Mouse (Mus musculus): ENCODE measurements around the gene C1s1. TPM values are rescaled to one million over a fixed set of nuclear protein-coding genes. Genes with fewer than 3 reads are reported as not detected.
"Not testable (repeated sequence)": the region's sequence is repeated elsewhere in the genome, so short reads cannot be mapped to it uniquely, and the experiment has no call there.

The C1s1 gene
- polyA plus RNA-seq, 1 experiment from 2014 or later = 11.9 TPM

DNA sequence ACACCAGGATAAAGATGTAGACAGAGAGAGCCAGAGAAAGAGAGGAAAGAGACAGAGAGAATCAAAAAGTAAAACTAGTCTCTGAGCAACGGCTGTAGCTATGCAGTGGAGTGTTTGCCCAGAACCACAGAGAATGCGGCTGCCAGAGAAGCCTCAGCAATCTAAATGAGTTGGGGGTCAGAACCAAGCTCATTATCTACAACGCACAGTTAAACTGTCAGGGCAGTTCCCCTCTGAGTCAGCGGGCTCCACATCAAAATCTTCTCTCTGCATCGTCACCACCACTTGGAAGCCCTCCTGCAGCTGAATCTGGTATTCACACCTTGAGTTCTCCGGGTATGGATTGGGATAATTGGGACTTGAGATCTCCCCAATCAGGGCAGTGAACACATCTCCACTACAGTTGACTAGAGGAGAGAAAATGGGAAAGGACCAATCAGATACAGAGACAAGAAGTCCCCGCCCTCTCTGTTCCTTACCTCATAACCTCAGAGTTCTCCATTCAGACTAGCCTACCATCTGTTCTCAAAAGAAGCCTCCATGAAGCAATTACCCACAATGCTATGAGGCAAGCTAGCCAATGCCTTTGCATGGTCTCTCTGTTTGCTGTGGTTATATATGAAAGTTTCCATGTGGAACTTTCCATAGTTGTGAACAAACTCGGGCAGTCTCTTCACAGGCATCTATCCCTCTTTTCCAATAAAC is 5.9 kb downstream of the C1s1 start:
- not testable (repeated sequence) for H3K4me3 ChIP-seq (ENCODE audit: low read length); H3K36me3 ChIP-seq (ENCODE audit: control insufficient read depth, insufficient read depth, low read length); ATAC-seq (ENCODE audit: low FRiP score, low TSS enrichment); H3K4me1 ChIP-seq (ENCODE audit: control insufficient read depth, insufficient read depth, low read length); H3K4me2 ChIP-seq (replicated peaks; ENCODE audit: low read depth, low read length); H3K27me3 ChIP-seq (ENCODE audit: control insufficient read depth, insufficient read depth, low read length); H3K9me3 ChIP-seq (ENCODE audit: control insufficient read depth, low read length); H3K27ac ChIP-seq (ENCODE audit: low read depth, low read length); H3K9ac ChIP-seq (ENCODE audit: low read depth, low read length)
- 82% methylated on average over 8 of the region's 8 CpGs for WGBS

GRCm38 (mm10) chr6:124531077-124531476 is 11.1 kb downstream of the C1s1 start:
- ATAC-seq (ENCODE audit: low FRiP score, low TSS enrichment) = no peak
- Histone ChIP-seq H3K27me3 (ENCODE audit: control insufficient read depth, insufficient read depth, low read length) (no peaks in the 10 kb centered on the region), H3K4me2 (replicated peaks; ENCODE audit: low read depth, low read length) (no peak overlapping the region), H3K4me1 (ENCODE audit: control insufficient read depth, insufficient read depth, low read length) (no peaks in the 10 kb centered on the region), H3K27ac (ENCODE audit: low read depth, low read length) (no peak overlapping the region), H3K9me3 (ENCODE audit: control insufficient read depth, low read length) (no peaks in the 10 kb centered on the region), H3K4me3 (ENCODE audit: low read length) (no peak overlapping the region), H3K36me3 (ENCODE audit: control insufficient read depth, insufficient read depth, low read length) (no peaks in the 10 kb centered on the region), H3K9ac (ENCODE audit: low read depth, low read length) (no peak overlapping the region)
- 86% methylated on average over 8 of the region's 8 CpGs for WGBS

GRCm38 (mm10) chr6:124527881-124528280 is 14.3 kb downstream of the C1s1 start:
- Histone ChIP-seq H3K27me3 (ENCODE audit: control insufficient read depth, insufficient read depth, low read length) (no peaks in the 10 kb centered on the region), H3K9me3 (ENCODE audit: control insufficient read depth, low read length) (no peaks in the 10 kb centered on the region), H3K4me1 (ENCODE audit: control insufficient read depth, insufficient read depth, low read length) (no peaks in the 10 kb centered on the region), H3K27ac (ENCODE audit: low read depth, low read length) (no peak overlapping the region), H3K4me3 (ENCODE audit: low read length) (no peak overlapping the region), H3K4me2 (replicated peaks; ENCODE audit: low read depth, low read length) (no peak overlapping the region), H3K9ac (ENCODE audit: low read depth, low read length) (no peak overlapping the region), H3K36me3 (ENCODE audit: control insufficient read depth, insufficient read depth, low read length) (no peaks in the 10 kb centered on the region)
- ATAC-seq (ENCODE audit: low FRiP score, low TSS enrichment) = no peak
- WGBS = 84% methylated on average over 3 of the region's 3 CpGs

DNA sequence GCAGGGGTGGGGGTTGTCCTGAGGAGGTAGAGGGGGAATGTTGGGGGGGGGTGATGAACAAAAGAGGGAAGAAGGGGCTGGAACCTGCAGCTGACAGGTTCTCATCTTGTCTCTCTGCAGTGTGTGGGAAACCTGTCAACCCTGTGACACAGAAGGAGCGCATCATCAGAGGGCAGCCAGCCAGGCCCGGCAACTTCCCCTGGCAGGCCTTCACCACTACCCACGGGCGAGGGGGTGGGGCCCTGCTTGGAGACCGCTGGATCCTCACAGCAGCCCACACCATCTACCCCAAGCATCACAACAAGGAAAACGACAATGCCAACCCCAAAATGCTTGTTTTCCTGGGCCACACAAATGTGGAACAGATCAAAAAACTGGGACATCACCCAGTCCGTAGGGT is 20.1 kb downstream of the C1s1 start:
- H3K4me3 ChIP-seq (ENCODE audit: low read length); H3K27ac ChIP-seq (ENCODE audit: low read depth, low read length); H3K4me1 ChIP-seq (ENCODE audit: control insufficient read depth, insufficient read depth, low read length); H3K36me3 ChIP-seq (ENCODE audit: control insufficient read depth, insufficient read depth, low read length); ATAC-seq (ENCODE audit: low FRiP score, low TSS enrichment); H3K9me3 ChIP-seq (ENCODE audit: control insufficient read depth, low read length); H3K4me2 ChIP-seq (replicated peaks; ENCODE audit: low read depth, low read length); H3K9ac ChIP-seq (ENCODE audit: low read depth, low read length); H3K27me3 ChIP-seq (ENCODE audit: control insufficient read depth, insufficient read depth, low read length): not testable (repeated sequence)
- 81% methylated on average over 7 of the region's 7 CpGs for WGBS

DNA sequence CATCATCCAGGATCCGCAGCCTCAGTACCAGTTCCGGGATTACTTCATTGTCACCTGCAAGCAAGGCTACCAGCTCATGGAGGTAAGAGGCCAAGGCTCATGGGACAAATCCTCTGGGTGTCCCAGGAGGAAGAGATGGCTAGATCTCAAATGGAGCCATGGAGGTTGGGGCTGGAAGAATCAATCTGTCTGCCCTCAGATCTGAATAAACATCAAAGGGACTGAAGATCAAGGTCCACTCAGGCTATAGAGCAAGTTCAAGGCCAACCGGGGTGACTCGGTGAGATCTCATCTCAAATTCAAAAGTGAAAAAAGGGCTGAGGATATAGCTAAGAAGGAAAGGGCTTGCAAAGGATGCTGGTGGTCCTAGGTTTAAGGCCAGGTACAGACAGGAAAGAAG is 24.4 kb downstream of the C1s1 start:
- not testable (repeated sequence) for H3K27me3 ChIP-seq (ENCODE audit: control insufficient read depth, insufficient read depth, low read length); ATAC-seq (ENCODE audit: low FRiP score, low TSS enrichment); H3K4me3 ChIP-seq (ENCODE audit: low read length); H3K9me3 ChIP-seq (ENCODE audit: control insufficient read depth, low read length); H3K4me2 ChIP-seq (replicated peaks; ENCODE audit: low read depth, low read length); H3K36me3 ChIP-seq (ENCODE audit: control insufficient read depth, insufficient read depth, low read length); H3K27ac ChIP-seq (ENCODE audit: low read depth, low read length); H3K9ac ChIP-seq (ENCODE audit: low read depth, low read length); H3K4me1 ChIP-seq (ENCODE audit: control insufficient read depth, insufficient read depth, low read length)
- 90% methylated on average over 4 of the region's 4 CpGs for WGBS

- Histone ChIP-seq H3K36me3 (ENCODE audit: control insufficient read depth, insufficient read depth, low read length) (no peaks in the 10 kb centered on the region), H3K9ac (ENCODE audit: low read depth, low read length) (no peak within 1 kb of the TSS), H3K4me2 (replicated peaks; ENCODE audit: low read depth, low read length) (peak within 1 kb of the TSS; percentile 40), H3K27me3 (ENCODE audit: control insufficient read depth, insufficient read depth, low read length) (no peaks in the 10 kb centered on the region), H3K27ac (ENCODE audit: low read depth, low read length) (no peak within 1 kb of the TSS), H3K4me3 (ENCODE audit: low read length) (peak within 1 kb of the TSS; percentile 9; the same call in 1 of the 2 replicates), H3K9me3 (ENCODE audit: control insufficient read depth, low read length) (no peaks in the 10 kb centered on the region), H3K4me1 (ENCODE audit: control insufficient read depth, insufficient read depth, low read length) (no peaks in the 10 kb centered on the region)
- 7% methylated on average over 6 of the region's 6 CpGs for WGBS
- peak; percentile 37; the same call in 1 of the 2 replicates for ATAC-seq (ENCODE audit: low FRiP score, low TSS enrichment)
These were observed 29.8 kb downstream of the C1s1 start, which contains the start of gene C1ra for GRCm38 (mm10) chr6:124512355-124512836. Gene C1ra (plus strand): TSS chr6:124512405.

GRCm38 (mm10) chr6:124511936-124512335 is 30.2 kb downstream of the C1s1 start:
- no peaks in the 10 kb centered on the region for H3K36me3 ChIP-seq (ENCODE audit: control insufficient read depth, insufficient read depth, low read length)
- no peaks in the 10 kb centered on the region for H3K27me3 ChIP-seq (ENCODE audit: control insufficient read depth, insufficient read depth, low read length)
- H3K4me3 ChIP-seq (ENCODE audit: low read length) = no peak overlapping the region
- no peak overlapping the region for H3K27ac ChIP-seq (ENCODE audit: low read depth, low read length)
- H3K4me2 ChIP-seq (replicated peaks; ENCODE audit: low read depth, low read length) = no peak overlapping the region
- no peaks in the 10 kb centered on the region for H3K4me1 ChIP-seq (ENCODE audit: control insufficient read depth, insufficient read depth, low read length)
- WGBS = 57% methylated on average over 6 of the region's 6 CpGs
- H3K9ac ChIP-seq (ENCODE audit: low read depth, low read length) = no peak overlapping the region
- no peak for ATAC-seq (ENCODE audit: low FRiP score, low TSS enrichment)
- no peaks in the 10 kb centered on the region for H3K9me3 ChIP-seq (ENCODE audit: control insufficient read depth, low read length)

DNA sequence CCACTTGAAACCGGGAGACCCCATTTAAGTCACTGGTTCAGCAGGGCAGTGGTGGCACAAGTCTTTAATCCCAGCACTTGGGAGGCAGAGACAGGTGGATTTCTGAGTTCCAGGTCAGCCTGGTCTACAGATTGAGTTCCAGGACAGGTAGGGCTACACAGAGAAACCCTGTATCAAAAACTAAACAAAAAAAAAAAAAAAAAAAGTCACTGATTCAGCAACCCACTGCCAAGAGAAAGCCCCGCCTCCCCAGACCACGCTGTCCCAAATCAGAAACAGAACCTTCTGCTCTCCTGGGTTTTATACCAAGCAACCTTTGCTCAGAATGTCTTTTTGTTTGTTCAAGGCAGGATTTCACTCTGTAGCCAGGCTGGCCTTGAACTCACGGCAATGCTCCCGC is 33.0 kb downstream of the C1s1 start:
- H3K4me2 ChIP-seq (replicated peaks; ENCODE audit: low read depth, low read length); H3K27ac ChIP-seq (ENCODE audit: low read depth, low read length); H3K9ac ChIP-seq (ENCODE audit: low read depth, low read length); H3K9me3 ChIP-seq (ENCODE audit: control insufficient read depth, low read length); H3K36me3 ChIP-seq (ENCODE audit: control insufficient read depth, insufficient read depth, low read length); ATAC-seq (ENCODE audit: low FRiP score, low TSS enrichment); H3K27me3 ChIP-seq (ENCODE audit: control insufficient read depth, insufficient read depth, low read length); H3K4me3 ChIP-seq (ENCODE audit: low read length); H3K4me1 ChIP-seq (ENCODE audit: control insufficient read depth, insufficient read depth, low read length): not testable (repeated sequence)
- WGBS = 87% methylated on average over 5 of the region's 5 CpGs

- H3K9me3 ChIP-seq (ENCODE audit: control insufficient read depth, low read length) = no peaks in the 10 kb centered on the region
- ATAC-seq (ENCODE audit: low FRiP score, low TSS enrichment) = no peak
- no peak overlapping the region for H3K4me3 ChIP-seq (ENCODE audit: low read length)
- H3K27ac ChIP-seq (ENCODE audit: low read depth, low read length) = no peak overlapping the region
- H3K27me3 ChIP-seq (ENCODE audit: control insufficient read depth, insufficient read depth, low read length) = no peaks in the 10 kb centered on the region
- no peaks in the 10 kb centered on the region for H3K4me1 ChIP-seq (ENCODE audit: control insufficient read depth, insufficient read depth, low read length)
- H3K36me3 ChIP-seq (ENCODE audit: control insufficient read depth, insufficient read depth, low read length) = no peaks in the 10 kb centered on the region
- no peak overlapping the region for H3K9ac ChIP-seq (ENCODE audit: low read depth, low read length)
- 85% methylated on average over 10 of the region's 10 CpGs for WGBS
- H3K4me2 ChIP-seq (replicated peaks; ENCODE audit: low read depth, low read length) = no peak overlapping the region
These were observed 33.9 kb downstream of the C1s1 start for GRCm38 (mm10) chr6:124508292-124508691.

All from kidney, embryonic 14.5 days (tissue).